ENCODE assay signal across 26 mouse cellular contexts in the genomic region with DNA sequence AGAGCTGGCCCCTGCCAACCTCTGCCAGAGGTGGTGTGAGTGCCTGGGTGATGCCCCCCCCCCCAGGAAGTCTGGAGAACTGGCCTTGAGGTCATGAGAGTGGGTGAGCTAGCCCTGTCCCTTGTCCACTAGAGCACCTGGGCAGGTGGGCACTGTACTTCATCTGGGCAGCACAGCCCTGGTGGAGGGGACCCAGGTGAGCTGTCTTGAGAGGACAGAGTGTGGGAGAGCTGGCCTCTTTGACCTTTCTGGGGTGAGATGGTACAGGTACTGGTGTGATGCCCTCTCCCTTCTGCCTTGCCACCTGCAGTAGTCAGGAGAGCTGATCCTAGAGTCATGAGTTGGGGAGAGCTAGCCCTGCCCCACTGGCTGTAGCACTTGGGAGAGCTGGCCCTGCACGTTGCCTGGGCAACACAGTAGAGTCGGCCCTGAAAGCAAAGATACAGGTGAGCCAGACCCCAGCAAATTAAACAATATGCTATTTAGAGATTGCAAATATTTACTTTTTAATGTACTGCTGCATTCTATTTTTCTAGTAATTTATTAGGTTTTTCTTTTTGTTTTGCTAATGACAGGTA. TPM values are rescaled to one million over a fixed set of nuclear protein-coding genes. Genes with fewer than 3 reads are reported as not detected.
A peak's percentile ranks its signal among the peaks of the same experiment; 100 is the strongest.
DNase-seq lines count a peak whose midpoint lies in the region; ATAC-seq lines count a peak whose summit lies in the region.
"Had no signal": no experiment of that assay in that cellular context is flagged by ENCODE, and none has a peak within 500 bp of the region (broad histone marks: within the 10 kb centered on the region; RNA-seq: fewer than 3 reads in every experiment).

No protein-coding gene starts in this region.

- peaks cover 18% of the 10 kb centered on the region for H3K36me3 ChIP-seq in heart, embryonic 10.5 days
- H3K36me3 ChIP-seq in midbrain, embryonic 11.5 days (ENCODE audit: control insufficient read depth, insufficient read depth, low read length) = peaks cover 4% of the 10 kb centered on the region; the same call in 1 of the 2 replicates
- H3K36me3 ChIP-seq in midbrain, embryonic 14.5 days (ENCODE audit: control insufficient read depth, insufficient read depth, low read length) = peaks cover 15% of the 10 kb centered on the region
- H3K36me3 ChIP-seq in embryonic facial prominence, embryonic 10.5 days (replicated peaks) = peaks cover 23% of the 10 kb centered on the region
- peaks cover 8% of the 10 kb centered on the region; the same call in 1 of the 2 replicates for H3K36me3 ChIP-seq in stomach, embryonic 15.5 days
- peaks cover 21% of the 10 kb centered on the region for H3K36me3 ChIP-seq in liver, embryonic 12.5 days

- H3K27me3 ChIP-seq in heart, embryonic 10.5 days (ENCODE audit: insufficient read depth, poor library complexity, severe bottlenecking) = no peaks in the 10 kb centered on the region
- H3K27me3 ChIP-seq in midbrain, embryonic 11.5 days (ENCODE audit: control insufficient read depth, insufficient read depth, low read length) = no peaks in the 10 kb centered on the region
- no peaks in the 10 kb centered on the region for H3K27me3 ChIP-seq in midbrain, embryonic 14.5 days (ENCODE audit: control insufficient read depth, insufficient read depth, low read length)
- H3K27me3 ChIP-seq in embryonic facial prominence, embryonic 10.5 days (replicated peaks; ENCODE audit: low read depth, poor library complexity, severe bottlenecking) = no peaks in the 10 kb centered on the region
- H3K27me3 ChIP-seq in stomach, embryonic 15.5 days (replicated peaks) = no peaks in the 10 kb centered on the region
- 0 out of 2 replicates have a peak, but pooled peaks cover 4% of the 10 kb centered on the region for H3K27me3 ChIP-seq in liver, embryonic 12.5 days (replicated peaks)
- H3K27me3 ChIP-seq: forebrain, embryonic 13.5 days; hindbrain, embryonic 13.5 days had no signal

- no peak overlapping the region for H3K4me3 ChIP-seq in heart, embryonic 10.5 days
- no peak overlapping the region for H3K4me3 ChIP-seq in midbrain, embryonic 11.5 days (ENCODE audit: low read depth, low read length)
- no peak overlapping the region for H3K4me3 ChIP-seq in midbrain, embryonic 14.5 days (replicated peaks; ENCODE audit: low read depth, low read length)
- no peak overlapping the region for H3K4me3 ChIP-seq in embryonic facial prominence, embryonic 10.5 days
- H3K4me3 ChIP-seq in stomach, embryonic 15.5 days (replicated peaks) = no peak overlapping the region
- H3K4me3 ChIP-seq in liver, embryonic 12.5 days = no peak overlapping the region

- peaks cover 25% of the 10 kb centered on the region for H3K4me1 ChIP-seq in heart, embryonic 10.5 days
- peaks cover 11% of the 10 kb centered on the region for H3K4me1 ChIP-seq in midbrain, embryonic 11.5 days (ENCODE audit: control insufficient read depth, insufficient read depth, low read length)
- peaks cover 11% of the 10 kb centered on the region; the same call in 1 of the 2 replicates for H3K4me1 ChIP-seq in midbrain, embryonic 14.5 days (ENCODE audit: control insufficient read depth, insufficient read depth, low read length)
- peaks cover 35% of the 10 kb centered on the region for H3K4me1 ChIP-seq in embryonic facial prominence, embryonic 10.5 days
- H3K4me1 ChIP-seq in stomach, embryonic 15.5 days = peaks cover 15% of the 10 kb centered on the region; the same call in 1 of the 2 replicates
- H3K4me1 ChIP-seq in liver, embryonic 12.5 days = peaks cover 27% of the 10 kb centered on the region

- no peaks in the 10 kb centered on the region for H3K9me3 ChIP-seq in heart, embryonic 10.5 days
- H3K9me3 ChIP-seq in midbrain, embryonic 11.5 days (ENCODE audit: control insufficient read depth, low read length) = no peaks in the 10 kb centered on the region
- H3K9me3 ChIP-seq in midbrain, embryonic 14.5 days (ENCODE audit: control insufficient read depth, low read length) = no peaks in the 10 kb centered on the region
- no peaks in the 10 kb centered on the region for H3K9me3 ChIP-seq in embryonic facial prominence, embryonic 10.5 days
- H3K9me3 ChIP-seq in stomach, embryonic 15.5 days = no peaks in the 10 kb centered on the region
- no peaks in the 10 kb centered on the region for H3K9me3 ChIP-seq in liver, embryonic 12.5 days (replicated peaks)
- H3K9me3 ChIP-seq: forebrain, embryonic 10.5 days; forebrain, embryonic 13.5 days; hindbrain, embryonic 10.5 days; hindbrain, embryonic 13.5 days had no signal

- peak overlapping the region; percentile 42; the same call in 1 of the 2 replicates for H3K27ac ChIP-seq in heart, embryonic 10.5 days
- H3K27ac ChIP-seq in midbrain, embryonic 11.5 days (ENCODE audit: low read depth, low read length) = no peak overlapping the region
- no peak overlapping the region for H3K27ac ChIP-seq in midbrain, embryonic 14.5 days (replicated peaks; ENCODE audit: low read depth, low read length)
- 0 out of 2 replicates have a peak overlapping the region, but pooled peaks have one; percentile 14 for H3K27ac ChIP-seq in embryonic facial prominence, embryonic 10.5 days (replicated peaks)
- peak overlapping the region; percentile 31; the same call in 1 of the 2 replicates for H3K27ac ChIP-seq in stomach, embryonic 15.5 days
- H3K27ac ChIP-seq in liver, embryonic 12.5 days = no peak overlapping the region
- H3K27ac ChIP-seq: forebrain, embryonic 13.5 days had no signal

- H3K4me2 ChIP-seq in midbrain, embryonic 11.5 days = no peak overlapping the region
- no peak overlapping the region for H3K4me2 ChIP-seq in midbrain, embryonic 14.5 days (ENCODE audit: low read length)
- H3K4me2 ChIP-seq in stomach, embryonic 15.5 days = no peak overlapping the region
- H3K4me2 ChIP-seq in liver, embryonic 12.5 days = no peak overlapping the region

- DNase-seq in heart, embryonic 10.5 days (ENCODE audit: low spot score) = no peak
- no peak for DNase-seq in heart, postnatal 25 days (ENCODE audit: low spot score)
- DNase-seq in midbrain, embryonic 11.5 days (ENCODE audit: low spot score, missing footprints) = peak; percentile 19
- DNase-seq in midbrain, embryonic 14.5 days = no peak
- DNase-seq in embryonic facial prominence, embryonic 10.5 days (ENCODE audit: low spot score) = no peak
- no peak for DNase-seq in left cerebral cortex, postnatal 4 days
- DNase-seq: adrenal gland, adult 8-10 months; adrenal gland, postnatal 25 days; cerebellum, adult 18-20 months; cerebellum, adult 9-11 months; cerebellum, postnatal 25 days; embryo, embryonic 11 days; gastrocnemius, postnatal 10 days; heart, adult 18-20 months; heart, postnatal 36 days had no signal

- H3K9ac ChIP-seq in midbrain, embryonic 11.5 days (ENCODE audit: low read length) = no peak overlapping the region
- no peak overlapping the region for H3K9ac ChIP-seq in midbrain, embryonic 14.5 days (replicated peaks; ENCODE audit: low read length)
- H3K9ac ChIP-seq in stomach, embryonic 15.5 days = no peak overlapping the region
- no peak overlapping the region for H3K9ac ChIP-seq in liver, embryonic 12.5 days
- H3K9ac ChIP-seq: forebrain, embryonic 13.5 days had no signal

- no peak for ATAC-seq in midbrain, embryonic 11.5 days (ENCODE audit: low FRiP score)
- ATAC-seq in midbrain, embryonic 14.5 days (ENCODE audit: low FRiP score, low TSS enrichment) = no peak
- ATAC-seq in stomach, embryonic 15.5 days (ENCODE audit: insufficient read depth, low FRiP score, low read depth) = peak; percentile 57
- no peak for ATAC-seq in liver, embryonic 12.5 days
- ATAC-seq: activated CD4-positive, CD25-positive, alpha-beta regulatory T cell, adult 4 months; CD4-positive, CD25-positive, alpha-beta regulatory T cell, adult 4 months; forebrain, embryonic 13.5 days; forebrain, embryonic 16.5 days; hindbrain, embryonic 16.5 days had no signal

- 73% methylated on average over 2 of the region's 2 CpGs for WGBS in heart, embryonic 10.5 days
- WGBS in midbrain, embryonic 11.5 days = 84% methylated on average over 2 of the region's 2 CpGs
- WGBS in midbrain, embryonic 14.5 days = 88% methylated on average over 2 of the region's 2 CpGs
- WGBS in embryonic facial prominence, embryonic 10.5 days = 81% methylated on average over 2 of the region's 2 CpGs
- WGBS in stomach, embryonic 15.5 days = 58% methylated on average over 2 of the region's 2 CpGs
- WGBS in liver, embryonic 12.5 days (ENCODE audit: insufficient replicate concordance) = 75% methylated on average over 2 of the region's 2 CpGs

- intact Hi-C loops in heart, postnatal 25 days (cut with DNase I) = loop anchor here (2.0 kb wide), 1 partner anchor 45 kb away; no protein-coding TSS in a partner anchor
- intact Hi-C loops in left cerebral cortex, postnatal 4 days (cut with DNase I) = no loop called here

RNA-seq across cellular contexts. Expression of gene Eif2b2, which starts 1.5 kb away (rescaled TPM):
- polyA plus RNA-seq in heart, embryonic 10.5 days (2016; fragmentation: Nextera tagmentation; extraction: Ambion mirVana) = 71.5 and 91.3 TPM in 2 replicates
- 10 to 100 TPM; 48.2 to 49.3 TPM for total RNA-seq in heart, postnatal 25 days (2021)
- polyA plus RNA-seq in midbrain, embryonic 11.5 days (2014; fragmentation: Nextera tagmentation; extraction: Ambion mirVana) = 91.5 and 93.6 TPM in 2 replicates
- 77.1 and 78.7 TPM in 2 replicates for polyA plus RNA-seq in midbrain, embryonic 14.5 days (2014; fragmentation: Nextera tagmentation; extraction: Ambion mirVana)
- polyA plus RNA-seq in embryonic facial prominence, embryonic 10.5 days (2016; fragmentation: Nextera tagmentation; extraction: Ambion mirVana) = 119 and 122 TPM in 2 replicates
- polyA plus RNA-seq in stomach, embryonic 15.5 days (2015; fragmentation: Nextera tagmentation; extraction: Ambion mirVana) = 76.7 and 78.1 TPM in 2 replicates
- polyA plus RNA-seq in liver, embryonic 12.5 days (2016; fragmentation: Nextera tagmentation; extraction: Ambion mirVana) = 53.4 and 60.9 TPM in 2 replicates
- 10 to 100 TPM; 63.5 to 67.2 TPM for total RNA-seq in left cerebral cortex, postnatal 4 days (2021)

RNA-seq across cellular contexts. Expression of gene Pgf, which starts 40.2 kb away (rescaled TPM):
- 9.3 and 13.6 TPM in 2 replicates for polyA plus RNA-seq in heart, embryonic 10.5 days (2016; fragmentation: Nextera tagmentation; extraction: Ambion mirVana)
- total RNA-seq in heart, postnatal 25 days (2021) = 1 to 10 TPM; 3.3 to 4.4 TPM
- 2.5 and 2.9 TPM in 2 replicates for polyA plus RNA-seq in midbrain, embryonic 11.5 days (2014; fragmentation: Nextera tagmentation; extraction: Ambion mirVana)
- 6.0 and 7.1 TPM in 2 replicates for polyA plus RNA-seq in midbrain, embryonic 14.5 days (2014; fragmentation: Nextera tagmentation; extraction: Ambion mirVana)
- 9.3 and 9.8 TPM in 2 replicates for polyA plus RNA-seq in embryonic facial prominence, embryonic 10.5 days (2016; fragmentation: Nextera tagmentation; extraction: Ambion mirVana)
- polyA plus RNA-seq in stomach, embryonic 15.5 days (2015; fragmentation: Nextera tagmentation; extraction: Ambion mirVana) = 14.7 and 16.0 TPM in 2 replicates
- polyA plus RNA-seq in liver, embryonic 12.5 days (2016; fragmentation: Nextera tagmentation; extraction: Ambion mirVana) = 0.97 and 1.6 TPM in 2 replicates
- 1 to 10 TPM; 5.1 to 6.4 TPM for total RNA-seq in left cerebral cortex, postnatal 4 days (2021)
- total RNA-seq: common myeloid progenitor, adult 5-6 weeks had no signal
- polyA plus RNA-seq: activated CD4-positive, CD25-positive, alpha-beta regulatory T cell, adult 4 months; CD4-positive, CD25-positive, alpha-beta regulatory T cell, adult 4 months had no signal

RNA-seq across cellular contexts. Expression of gene Mlh3, which starts 52.6 kb away (rescaled TPM):
- 6.8 and 7.0 TPM in 2 replicates for polyA plus RNA-seq in heart, embryonic 10.5 days (2016; fragmentation: Nextera tagmentation; extraction: Ambion mirVana)
- total RNA-seq in heart, postnatal 25 days (2021) = 1 to 10 TPM; 6.9 to 7.5 TPM
- polyA plus RNA-seq in midbrain, embryonic 11.5 days (2014; fragmentation: Nextera tagmentation; extraction: Ambion mirVana) = 10.1 and 10.4 TPM in 2 replicates
- polyA plus RNA-seq in midbrain, embryonic 14.5 days (2014; fragmentation: Nextera tagmentation; extraction: Ambion mirVana) = 9.4 and 10.2 TPM in 2 replicates
- 7.6 and 8.2 TPM in 2 replicates for polyA plus RNA-seq in embryonic facial prominence, embryonic 10.5 days (2016; fragmentation: Nextera tagmentation; extraction: Ambion mirVana)
- polyA plus RNA-seq in stomach, embryonic 15.5 days (2015; fragmentation: Nextera tagmentation; extraction: Ambion mirVana) = 6.8 and 7.1 TPM in 2 replicates
- 4.0 and 4.4 TPM in 2 replicates for polyA plus RNA-seq in liver, embryonic 12.5 days (2016; fragmentation: Nextera tagmentation; extraction: Ambion mirVana)
- 10 to 100 TPM; 14.4 to 14.6 TPM for total RNA-seq in left cerebral cortex, postnatal 4 days (2021)

Comparison
In these comparisons a context has a peak if more than half of its experiments do, and no peak if none do; other contexts are left out.
1. H3K27ac ChIP-seq: peak in heart, embryonic 10.5 days (single experiment), embryonic facial prominence, embryonic 10.5 days (single experiment) and stomach, embryonic 15.5 days (single experiment); none in midbrain, embryonic 11.5 days (single experiment), midbrain, embryonic 14.5 days (single experiment) and liver, embryonic 12.5 days (single experiment).